Mouse (Mus musculus) embryonic fibroblast, embryonic 13.5 days (primary cell): Measurements from ENCODE around the gene Akap10.

Experiments used
- CTCF ChIP-seq: IDR thresholded peaks from 2 replicates; pipeline ENCODE4 v1.5.1; 2011; ENCODE audit warnings: mild to moderate bottlenecking, control low read depth, low read length, moderate library complexity, borderline replicate concordance; ENCODE audit not compliant: insufficient read depth
- POLR2A ChIP-seq: IDR thresholded peaks from 2 replicates; pipeline ENCODE4 v1.6.1; 2011; ENCODE audit warnings: low read depth, mild to moderate bottlenecking, control low read depth, low read length, moderate library complexity

DNA sequence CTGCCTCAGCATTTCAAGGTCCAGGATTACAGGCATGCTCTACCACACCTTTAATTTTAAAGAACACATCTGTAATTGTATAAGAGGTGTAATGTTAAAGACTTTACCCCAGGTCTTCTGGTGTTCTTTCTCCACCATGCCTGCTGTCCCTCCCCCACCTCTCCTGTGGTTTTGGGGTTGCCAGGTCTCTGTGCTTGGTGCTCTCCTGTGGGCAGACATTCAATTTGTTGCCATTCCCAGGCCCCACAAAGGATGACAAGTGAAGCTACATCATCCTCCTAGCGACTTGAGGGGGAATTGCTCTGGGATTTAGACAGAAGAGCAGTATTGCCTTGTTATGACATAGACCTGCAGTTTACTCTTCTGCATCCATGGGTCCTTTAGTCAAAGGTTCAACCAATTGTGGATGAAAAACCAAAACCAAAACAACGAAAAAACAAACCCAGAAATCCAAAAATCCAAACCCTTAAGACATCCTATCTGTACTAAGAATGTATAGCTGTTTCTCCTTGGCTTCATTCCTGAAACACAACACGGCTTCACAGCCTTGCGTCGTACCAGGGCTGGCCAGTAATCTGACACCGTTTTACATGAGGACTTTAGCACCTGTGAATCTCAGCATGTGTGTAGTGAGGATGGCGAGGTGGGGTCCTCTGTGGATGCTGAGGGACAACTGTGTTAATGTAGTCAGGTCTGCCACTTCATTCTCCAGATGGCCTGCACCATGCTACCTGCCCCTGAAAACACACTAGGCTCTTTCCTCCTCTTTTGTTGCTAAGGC is 41.6 kb upstream of the Akap10 start:
- TF ChIP-seq CTCF (no peak), POLR2A (no peak)
